Mouse (Mus musculus) right cerebral cortex, postnatal 14 days (tissue): Measurements from ENCODE around the gene Pbx1.
"Not testable (repeated sequence)": the region's sequence is repeated elsewhere in the genome, so short reads cannot be mapped to it uniquely, and the experiment has no call there.

Source experiments
- DNase-seq: peaks from one replicate; pipeline ENCODE4 v3.0.0; 2022

Pbx1 gene

DNA sequence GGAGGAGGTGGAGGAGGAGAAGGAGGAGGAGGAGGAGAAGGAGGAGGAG lies at the start of gene Pbx1:
TSS of gene Pbx1 (minus strand) at position 39 of the 49 bp plus-strand sequence.
- DNase-seq: not testable (repeated sequence)

DNA sequence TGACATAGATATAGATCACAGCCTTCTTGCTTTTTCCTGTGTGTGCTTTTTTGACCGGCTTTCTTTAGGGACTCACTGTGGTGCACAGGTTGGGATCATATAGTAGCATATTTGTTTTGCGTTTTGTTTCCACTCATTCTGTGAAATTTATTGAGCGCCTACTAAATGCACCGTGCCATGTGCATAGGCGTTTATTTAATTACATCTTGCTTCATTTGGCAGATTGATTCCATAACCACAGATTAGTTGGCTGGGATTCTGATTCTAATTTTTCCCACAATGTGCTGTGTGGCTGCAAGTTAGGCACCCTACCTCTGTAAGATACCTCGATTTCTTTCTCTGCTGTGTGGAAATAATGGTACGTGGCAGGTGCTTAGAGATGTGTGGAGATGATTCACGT lies 47.6 kb upstream of the Pbx1 start:
- DNase-seq: no peak

DNA sequence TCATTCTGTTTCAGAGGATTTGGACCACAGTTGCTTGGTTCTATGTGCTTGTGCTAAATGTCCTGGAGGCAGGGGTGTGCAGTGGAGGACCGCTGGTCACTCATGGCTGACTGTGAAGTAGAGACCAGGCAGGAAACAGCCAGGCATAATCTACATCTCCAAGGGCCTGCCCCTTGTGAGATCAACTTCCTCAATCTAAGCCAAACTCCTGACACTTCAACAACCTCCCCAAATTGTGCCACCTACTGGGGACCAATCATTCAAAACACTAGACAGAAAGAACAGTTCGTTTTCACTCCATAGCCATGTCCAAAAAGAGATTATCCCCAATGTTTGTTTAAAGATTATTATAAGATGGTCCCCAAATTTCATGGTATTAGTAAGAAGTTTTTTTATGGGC lies 46.8 kb upstream of the Pbx1 start:
- no peak for DNase-seq

DNA sequence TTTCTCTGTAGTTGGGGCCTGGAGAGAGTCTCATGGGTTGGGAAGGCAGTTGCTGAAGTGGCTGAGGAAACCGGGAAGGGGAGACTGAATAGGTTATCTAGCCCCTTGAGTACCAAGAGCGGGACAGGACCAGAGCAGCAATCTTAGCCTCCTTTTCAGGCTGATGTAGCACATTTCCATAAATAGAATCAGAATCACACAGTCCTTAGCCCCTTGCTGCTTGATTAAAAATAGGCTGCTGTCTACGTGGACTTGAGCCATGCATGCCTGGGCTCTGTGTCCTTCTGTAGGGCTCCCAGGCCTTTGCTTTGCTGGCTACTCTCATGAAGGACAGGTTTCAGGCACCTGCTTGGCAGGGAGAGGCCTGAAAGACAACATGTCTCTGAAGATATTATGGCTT lies 44.8 kb upstream of the Pbx1 start:
- no peak for DNase-seq

DNA sequence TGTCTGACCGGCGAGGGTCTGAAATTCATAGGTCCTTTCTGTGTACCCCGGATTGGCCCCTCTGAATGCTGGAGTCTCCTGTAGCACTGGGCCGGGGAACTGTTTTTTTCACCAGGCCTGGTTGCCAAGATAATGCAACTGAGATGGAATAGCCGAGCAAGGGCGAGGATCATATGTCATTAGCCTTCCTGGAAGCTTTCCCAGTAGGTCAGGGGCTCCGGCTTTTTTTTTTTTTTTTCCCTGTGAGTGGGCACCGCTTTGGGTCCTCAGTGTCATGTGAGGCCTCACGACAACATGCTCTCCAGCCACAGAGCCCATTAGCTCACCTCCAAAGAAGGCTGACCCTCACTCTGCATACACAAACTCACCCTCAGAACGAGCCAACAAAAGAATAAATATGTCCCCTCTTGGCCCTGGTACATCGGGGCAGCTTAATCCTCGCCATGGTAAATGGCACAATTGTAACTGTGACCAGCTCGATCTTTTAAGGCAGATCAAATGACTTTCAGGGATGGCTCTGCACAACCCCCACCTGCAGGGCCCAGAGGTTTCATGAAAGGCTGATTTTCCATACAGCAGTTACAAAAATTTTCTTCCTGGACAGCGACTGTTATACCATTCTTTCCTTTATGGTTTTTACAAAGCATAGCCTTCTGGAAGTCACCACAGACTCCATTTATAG lies 44.3 kb upstream of the Pbx1 start:
- DNase-seq: no peak

DNA sequence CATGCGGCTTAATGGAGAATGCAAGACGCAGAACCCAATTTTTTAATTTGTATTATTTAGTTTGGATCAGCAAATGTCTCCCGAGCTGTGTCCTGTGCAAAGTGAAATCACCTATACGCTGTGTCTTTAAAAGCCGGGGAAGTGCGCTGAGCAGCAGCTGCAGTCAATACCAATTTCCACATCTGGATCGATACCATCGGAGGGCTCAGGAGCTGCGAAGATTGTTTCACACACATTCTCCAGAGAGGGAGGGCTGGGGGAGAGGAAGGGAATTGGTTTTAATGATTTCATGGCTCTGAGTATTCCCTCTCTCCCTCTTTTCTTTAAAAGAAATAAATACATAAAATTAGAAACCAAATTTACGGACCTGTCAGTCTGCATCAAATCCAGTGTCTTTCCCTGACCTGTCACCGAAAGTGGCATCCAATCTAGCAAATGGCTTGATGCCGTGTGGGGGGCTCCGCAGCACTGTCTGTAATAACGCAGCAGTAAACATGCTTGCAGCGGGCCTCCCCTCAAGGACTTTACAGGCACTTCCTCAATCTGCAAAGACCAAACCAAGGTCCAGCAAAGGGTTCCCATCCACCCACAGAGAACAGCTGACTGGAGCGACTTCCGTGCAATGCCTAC lies 43.6 kb upstream of the Pbx1 start:
- no peak for DNase-seq

DNA sequence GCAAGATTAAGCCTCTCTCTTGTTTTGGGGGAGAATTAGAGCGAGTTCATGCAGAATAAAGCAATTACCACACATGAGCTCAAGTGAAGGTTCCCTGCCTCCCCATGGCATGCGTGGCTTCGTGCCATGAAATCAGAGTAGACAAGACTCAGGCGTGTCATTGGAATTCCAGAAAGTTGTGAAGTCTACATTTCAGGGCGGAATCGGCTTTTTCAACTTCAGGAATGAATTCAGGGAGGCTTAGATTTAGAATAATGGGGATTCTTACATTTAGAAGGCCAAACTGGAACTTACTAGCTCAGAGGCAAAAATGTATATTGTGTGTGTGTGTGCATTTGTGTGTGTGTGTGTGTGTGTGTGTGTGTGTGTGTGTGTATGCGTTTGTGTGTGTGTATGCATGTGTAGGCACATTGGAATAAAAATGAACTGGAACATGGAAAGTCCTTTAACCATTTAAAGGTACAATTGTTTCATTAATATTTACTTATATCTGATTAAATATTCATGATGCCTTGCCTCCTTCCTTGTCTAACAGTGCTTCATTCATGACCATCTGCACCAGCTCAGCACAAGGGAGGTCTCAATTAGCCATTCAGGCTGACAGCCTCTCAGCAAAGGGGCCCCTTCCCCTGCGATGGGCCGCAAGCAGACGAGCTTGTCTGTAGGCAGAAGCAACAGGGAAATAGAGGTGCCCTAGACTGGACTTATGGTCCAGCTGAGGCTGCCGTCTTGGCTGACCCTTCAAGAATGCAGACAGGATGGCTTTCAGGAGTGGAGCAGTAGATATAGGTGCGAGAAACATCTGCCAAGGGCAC lies 41.4 kb upstream of the Pbx1 start:
- no peak for DNase-seq

DNA sequence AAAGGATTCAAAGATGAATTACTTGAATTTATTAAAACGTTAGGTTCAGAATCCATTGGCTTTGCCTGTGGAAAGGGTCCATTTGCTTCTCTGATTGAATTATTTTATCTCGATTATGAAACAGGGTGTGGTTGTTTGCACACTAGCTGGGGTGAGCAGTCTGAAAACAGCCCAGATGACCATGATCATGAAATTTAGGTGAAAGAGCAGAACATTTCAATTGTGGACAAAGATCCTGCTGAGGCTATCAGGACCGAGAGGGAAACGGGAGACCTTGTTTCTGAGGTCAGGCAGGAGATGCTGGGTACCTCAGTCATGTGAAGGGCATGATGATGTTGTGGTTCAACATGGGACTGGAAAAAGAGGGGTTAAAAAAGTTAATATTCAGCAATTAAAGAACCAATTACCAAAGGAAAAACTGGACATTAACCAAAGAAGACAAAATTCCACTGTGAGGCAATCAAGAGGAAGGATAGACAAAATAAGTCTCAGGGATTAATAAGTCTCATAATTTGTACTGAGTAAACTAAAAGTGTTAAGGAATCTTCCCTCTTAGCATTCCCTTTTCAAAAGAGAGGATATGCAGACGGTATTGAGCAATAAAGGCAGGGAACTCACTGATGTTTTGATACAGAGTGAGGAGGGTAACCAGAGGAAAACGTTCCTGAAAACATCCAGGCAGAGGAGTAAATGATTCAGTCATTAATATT lies 40.6 kb upstream of the Pbx1 start:
- DNase-seq: no peak

DNA sequence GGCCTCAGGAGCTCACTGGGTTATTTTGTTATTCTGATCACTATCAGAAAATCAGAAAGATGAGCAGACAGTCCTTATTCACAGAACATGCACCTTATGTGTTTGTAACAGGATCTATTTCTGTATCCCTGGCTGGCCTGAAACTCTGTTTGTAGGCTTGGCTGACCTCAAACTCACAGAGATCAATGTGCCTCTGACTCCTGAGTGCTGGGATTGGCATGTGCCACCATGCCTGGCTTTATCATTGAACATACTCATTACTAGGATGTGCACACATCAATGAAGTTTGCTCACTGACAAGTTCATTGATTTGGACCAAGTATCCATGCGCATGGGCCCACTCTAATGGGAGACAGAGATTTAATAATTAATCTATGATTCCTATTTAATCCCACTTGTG lies 27.4 kb upstream of the Pbx1 start:
- no peak for DNase-seq

DNA sequence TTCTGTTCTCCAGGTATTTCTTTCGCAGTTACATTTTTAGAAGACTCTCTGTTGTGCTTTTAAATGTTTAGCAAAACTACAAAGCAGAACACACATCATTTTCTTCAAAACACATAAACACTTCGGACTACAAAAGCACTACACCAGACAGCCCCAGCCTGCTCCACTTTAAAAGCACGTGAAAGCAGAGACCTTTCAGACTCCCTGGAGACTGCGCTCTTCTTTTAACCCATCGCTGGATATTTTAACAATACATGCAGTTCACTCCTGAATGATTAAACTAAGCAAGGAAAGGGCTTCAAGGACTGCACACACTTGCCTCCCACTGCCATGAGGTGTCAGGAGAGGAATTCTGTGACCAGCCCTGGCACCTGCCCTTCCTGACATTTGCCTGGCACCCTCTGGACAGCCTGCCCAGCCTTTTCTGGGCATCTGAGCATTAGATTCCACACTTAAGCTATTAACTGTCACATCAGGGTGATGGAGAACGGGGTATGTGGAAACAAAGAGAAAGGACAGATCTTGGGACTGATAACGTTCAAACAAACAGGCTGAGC lies 25.2 kb upstream of the Pbx1 start:
- DNase-seq: no peak

DNA sequence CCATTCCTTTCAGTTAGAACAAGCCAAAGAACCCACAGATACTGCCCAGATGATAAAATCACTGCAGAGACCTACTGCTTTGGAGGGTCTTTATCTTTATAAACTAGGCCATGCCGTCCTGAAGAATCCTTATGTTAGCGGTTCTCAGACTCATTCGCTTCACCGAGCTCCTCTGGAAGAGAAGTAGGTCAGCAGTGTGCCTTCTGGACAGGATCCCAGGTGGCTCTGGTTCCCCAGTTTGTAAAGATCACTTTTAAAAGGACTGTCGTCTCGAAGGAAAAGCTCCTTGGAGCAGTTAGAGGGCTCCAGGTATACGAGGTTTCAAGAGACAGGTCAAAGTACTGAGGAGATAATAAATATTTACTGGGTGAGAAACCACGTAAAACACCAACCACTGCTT lies 23.1 kb upstream of the Pbx1 start:
- no peak for DNase-seq

DNA sequence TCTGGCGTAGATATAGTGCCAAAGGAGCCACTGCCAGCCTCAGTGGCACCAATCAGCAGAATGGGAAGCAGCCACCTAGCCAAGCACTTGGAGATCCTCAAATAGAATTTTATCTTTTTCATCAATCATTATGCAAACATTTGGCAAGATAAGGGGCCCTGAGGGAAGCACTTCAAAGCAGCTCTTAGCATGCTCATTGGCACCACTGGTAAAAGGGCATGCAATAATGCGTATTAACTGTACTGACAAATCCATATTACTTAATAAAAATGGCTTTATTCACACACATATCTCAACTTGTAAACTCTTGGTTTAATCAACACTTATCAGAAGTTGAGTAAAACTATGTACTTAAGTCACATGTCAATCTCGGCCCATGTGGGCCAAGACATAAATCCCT lies 1.6 kb upstream of the Pbx1 start:
- no peak for DNase-seq

DNA sequence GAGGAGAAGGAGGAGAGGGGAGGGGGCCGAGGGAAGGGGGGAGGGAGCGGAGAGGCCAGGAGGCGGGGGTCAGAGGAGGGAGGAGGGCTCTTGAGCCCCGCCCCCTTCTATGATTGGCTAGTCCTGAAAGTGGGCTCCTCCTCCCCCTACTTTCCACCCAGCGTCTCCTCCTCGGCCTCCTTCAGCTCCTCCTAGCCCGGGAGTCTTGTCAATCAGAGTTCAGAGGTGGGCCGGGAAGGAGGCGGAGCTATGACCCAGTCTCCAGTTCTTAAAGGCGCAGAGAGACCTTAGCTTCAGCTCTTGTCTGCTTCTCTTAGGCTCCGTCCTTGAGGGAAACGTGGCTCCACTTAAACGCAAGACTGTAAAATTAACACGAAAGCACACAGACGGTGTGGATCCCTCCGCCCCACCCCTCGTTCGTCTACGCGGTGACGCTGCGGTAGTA lies 233 bp upstream of the Pbx1 start:
- DNase-seq: peak; percentile 91

DNA sequence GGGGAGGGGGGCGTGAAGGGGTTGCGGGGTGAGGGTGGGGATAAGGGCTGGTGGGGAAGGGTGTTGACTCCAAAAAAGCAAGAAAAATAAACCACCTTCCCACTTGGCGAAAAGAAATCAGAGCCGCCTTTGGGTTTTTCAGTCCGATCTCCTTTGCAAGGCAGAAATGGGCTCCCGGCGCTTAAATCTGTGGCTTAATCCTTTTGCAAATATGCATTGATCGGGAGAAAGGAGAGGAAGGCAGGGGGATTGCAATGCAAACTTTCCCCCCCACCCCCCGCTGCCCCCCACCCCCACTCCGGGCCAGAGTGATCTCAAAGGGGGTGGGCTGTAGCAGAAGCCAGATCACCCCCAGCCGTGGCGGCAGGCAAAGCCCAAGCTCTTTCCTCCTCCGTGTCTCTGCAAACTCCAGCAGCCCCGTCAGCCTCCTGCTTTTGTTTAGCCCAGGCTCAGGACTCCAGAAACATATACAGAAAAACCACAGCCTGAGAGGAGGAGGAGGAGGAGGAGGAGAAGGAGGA lies 299 bp downstream of the Pbx1 start:
- DNase-seq: peak; percentile 73

DNA sequence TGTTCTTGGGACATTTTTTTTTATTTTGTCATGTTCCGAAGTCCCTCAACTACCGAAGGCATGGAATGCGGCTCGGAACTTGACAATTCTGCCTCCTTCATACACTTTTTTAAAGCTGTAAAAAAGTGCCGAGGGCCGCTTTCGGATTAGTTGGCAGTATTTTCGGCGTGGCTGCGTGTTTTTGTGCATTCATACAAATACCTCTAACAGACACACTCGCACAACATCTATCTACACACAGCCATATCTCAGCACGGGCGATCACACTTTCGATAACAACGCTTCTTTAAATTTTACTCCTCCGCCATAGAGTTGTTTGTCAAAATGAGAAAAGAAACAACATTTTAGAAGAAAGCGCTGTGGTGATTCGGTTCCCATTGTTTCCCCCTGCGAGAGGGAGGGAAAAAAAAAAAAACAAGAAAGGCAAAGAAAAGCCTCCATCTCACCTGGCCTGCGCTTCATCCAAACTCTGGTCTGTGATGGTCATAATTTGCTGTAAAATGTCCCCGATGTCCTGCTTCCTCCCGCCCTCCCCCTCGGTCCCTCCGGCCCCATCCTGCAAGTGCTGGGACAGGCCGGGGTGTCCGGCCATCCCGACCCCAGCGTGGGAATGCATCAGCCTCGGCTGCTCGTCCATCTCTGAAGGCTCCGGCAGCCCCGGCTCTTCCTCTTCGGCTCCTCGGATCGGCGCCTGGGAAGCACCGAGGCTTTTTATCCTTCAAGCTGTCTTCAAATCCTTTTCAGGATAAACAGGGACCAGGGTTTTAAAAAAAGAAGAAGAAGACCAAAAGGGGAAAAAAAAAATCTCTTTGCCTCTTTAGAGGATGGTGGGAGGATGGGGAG lies 981 bp downstream of the Pbx1 start:
- DNase-seq: peak; percentile 42

DNA sequence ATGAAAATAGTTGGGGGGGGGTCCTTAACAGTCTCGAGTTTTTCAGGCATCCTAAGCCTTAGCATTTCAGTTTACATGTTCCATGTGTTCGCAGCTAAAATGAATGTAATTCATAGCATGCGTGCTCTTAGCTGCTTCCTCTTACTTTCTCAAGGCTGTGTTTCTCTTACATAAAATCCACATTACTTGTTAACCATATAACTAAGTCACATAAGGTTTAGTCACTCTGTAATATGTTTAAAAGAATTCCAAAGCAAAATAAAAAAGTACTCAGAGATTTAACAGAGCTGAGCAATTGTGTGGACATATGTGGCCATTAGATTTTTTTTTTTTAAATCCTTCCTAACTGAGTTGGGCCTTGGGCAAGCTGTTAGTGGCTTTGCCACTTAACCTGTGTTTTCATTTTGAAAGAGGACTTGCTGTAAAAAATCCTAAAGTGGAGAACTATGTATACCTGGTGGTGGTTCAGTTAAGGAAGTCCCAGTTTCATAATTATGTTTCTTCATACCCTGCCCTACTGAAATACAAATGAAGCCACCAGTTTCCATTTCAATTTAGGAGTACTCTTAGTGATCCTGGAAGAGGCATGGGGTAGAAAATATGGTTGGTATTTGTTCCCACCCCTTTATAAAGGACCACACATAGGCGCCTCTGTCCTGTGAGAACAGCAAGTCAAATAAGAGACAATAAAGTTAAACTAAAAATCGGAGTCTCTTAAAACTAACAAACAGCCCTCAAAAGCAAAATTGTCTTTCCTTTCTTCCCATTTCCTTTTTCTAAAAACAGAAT lies 2.0 kb downstream of the Pbx1 start:
- no peak for DNase-seq

DNA sequence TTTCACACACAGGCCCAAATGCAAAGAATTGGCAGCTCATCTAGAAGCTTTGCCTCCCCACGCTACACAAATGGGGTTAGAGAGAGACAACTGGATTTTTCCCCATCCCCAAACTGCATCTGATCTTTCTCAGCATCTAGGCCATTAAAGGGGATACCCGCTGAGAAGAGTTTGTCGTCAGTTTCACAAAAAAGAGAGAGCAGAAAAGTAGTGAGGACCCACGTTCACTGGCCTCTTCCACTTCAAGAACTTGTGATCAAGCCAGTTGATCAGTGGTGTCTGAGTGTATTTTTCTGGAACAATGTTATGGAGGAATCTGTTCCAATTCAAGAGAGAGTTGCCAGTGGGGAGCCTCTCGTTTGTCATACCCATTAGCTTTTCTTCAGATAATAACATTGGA lies 2.7 kb downstream of the Pbx1 start:
- DNase-seq: no peak

DNA sequence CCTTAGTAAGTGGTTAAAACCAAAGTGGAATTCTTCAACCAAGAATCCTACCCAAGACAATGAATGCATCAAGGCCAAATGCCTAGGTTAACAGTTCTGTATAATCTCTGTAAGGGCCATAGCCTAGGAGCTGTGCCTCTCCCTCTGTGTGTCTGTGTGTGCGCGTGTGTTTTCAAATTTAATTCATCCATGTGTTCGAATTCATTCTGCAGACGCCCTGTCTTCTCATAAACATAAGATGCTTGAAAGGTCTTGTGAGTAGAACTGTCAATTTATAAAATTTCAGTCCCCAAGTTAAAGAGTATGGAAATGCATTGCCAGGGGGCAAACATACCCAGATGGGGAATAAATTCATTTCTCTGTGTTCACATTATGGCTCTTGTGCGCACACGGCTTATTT lies 3.8 kb downstream of the Pbx1 start:
- no peak for DNase-seq

DNA sequence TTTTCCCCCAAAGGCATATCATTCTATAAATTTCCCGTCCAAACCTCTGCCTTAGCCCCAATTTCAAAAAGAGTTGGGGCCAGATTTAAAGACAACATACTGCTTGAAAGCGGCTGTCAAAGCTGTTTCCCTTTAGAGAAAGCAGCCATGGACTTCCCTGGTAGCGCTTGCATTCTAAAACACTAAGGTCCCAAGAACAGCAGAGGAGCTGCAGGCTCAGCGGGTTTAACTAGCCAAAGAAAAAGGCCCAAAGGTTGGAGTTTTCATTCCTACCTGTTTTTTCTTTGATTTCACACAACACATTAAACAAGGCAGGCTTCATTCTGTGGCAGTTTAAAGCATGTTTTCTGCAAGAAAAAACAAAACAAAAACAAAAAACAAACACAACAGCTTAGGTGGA lies 4.5 kb downstream of the Pbx1 start:
- DNase-seq: no peak

DNA sequence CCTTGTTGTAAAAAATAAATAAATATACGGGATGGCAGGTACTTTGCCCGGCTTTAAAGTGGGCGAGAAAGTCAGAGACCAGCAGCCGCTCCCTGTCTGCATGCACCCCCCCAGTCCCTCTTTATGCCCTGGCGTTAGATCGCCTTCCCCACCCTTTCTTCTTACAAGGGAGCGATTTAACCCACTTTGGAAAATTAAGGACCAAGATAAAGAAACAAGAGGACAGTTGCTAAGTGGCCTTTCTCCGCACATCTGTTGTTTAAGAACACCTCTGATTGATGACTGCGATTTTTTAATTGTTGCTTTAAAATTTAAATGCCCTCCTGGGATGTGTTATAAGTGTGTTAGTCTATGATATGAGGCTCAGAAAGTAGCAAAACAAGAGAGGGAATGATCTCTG lies 5.2 kb downstream of the Pbx1 start:
- no peak for DNase-seq

DNA sequence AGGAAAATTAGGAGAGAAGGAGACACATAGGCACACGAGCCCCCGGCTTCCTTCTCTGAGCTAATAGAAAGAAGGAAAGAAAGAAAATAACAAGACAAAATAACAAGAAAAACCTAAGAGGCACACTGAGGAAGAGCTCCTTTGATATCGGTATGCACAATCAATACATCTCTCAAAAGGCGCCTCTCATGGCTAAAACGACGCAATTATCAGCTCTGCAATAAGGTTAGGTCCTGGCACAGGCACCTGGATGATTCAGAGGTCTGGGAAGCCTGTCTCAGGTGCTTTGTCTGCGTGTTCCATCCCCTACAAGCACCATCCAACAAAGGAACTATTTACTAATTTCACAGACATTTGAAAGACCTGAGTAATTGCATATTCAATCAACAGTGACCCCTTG lies 5.8 kb downstream of the Pbx1 start:
- no peak for DNase-seq
